Mouse (Mus musculus) adrenal gland, postnatal 0 days (tissue): ENCODE measurements around the gene Doxl2. TPM values are rescaled to one million over a fixed set of nuclear protein-coding genes. Genes with fewer than 3 reads are reported as not detected.

ENCODE experiments used
- polyA plus RNA-seq: library from polyadenylated mRNA; unstranded; fragments of >200 nt; fragmentation: Nextera tagmentation; extraction: Ambion mirVana; gene quantifications from 2 replicates; pipeline ENCODE4 v1.2.1, GENCODE M21; 2015

Doxl2 gene
- polyA plus RNA-seq: 0.20 and 0.33 TPM in 2 replicates

DNA sequence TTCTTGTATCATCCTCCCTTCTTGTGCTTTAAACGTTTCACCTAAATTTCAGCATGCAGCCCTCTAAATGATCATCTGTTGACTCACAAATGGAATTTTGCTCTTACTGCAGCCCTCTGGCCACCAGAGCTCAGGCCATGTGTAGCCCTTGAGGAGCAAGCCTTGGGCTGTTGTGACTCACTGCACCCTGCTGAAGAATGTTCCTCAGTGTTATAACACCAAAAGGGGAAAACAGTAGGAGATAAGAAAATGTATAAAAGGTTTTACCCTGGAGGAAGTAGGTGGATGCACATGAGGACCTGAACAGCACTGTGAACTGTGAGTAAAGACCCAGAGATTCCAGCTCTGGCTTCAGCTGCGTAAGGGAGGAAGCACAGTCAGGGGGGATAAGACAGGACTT lies at the start of gene Doxl2:
Gene Doxl2 (plus strand): TSS at position 301 of the 400 bp plus-strand sequence.

DNA sequence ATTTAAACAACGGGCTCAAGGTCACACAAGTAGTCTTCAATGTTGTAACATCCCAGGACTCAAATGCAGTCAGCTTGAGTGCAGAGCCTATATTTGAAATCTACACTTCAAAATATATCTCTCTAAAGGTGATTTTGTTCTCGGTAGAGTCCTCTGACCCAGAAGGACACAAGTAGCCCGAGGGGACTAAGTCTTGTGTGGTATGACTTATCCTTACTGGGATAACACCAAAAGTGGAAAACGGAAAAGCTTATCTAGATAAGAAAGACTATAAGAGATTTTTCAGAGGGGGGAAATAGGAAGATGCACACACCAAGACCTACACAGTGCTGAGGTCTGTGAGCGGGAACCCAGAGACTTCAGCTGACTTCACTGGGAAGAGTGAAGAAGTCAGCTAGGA lies 45.2 kb upstream of the Doxl2 start, which contains the start of gene 1600015I10Rik:
Gene 1600015I10Rik (plus strand): TSS at position 301 of the 400 bp plus-strand sequence.

DNA sequence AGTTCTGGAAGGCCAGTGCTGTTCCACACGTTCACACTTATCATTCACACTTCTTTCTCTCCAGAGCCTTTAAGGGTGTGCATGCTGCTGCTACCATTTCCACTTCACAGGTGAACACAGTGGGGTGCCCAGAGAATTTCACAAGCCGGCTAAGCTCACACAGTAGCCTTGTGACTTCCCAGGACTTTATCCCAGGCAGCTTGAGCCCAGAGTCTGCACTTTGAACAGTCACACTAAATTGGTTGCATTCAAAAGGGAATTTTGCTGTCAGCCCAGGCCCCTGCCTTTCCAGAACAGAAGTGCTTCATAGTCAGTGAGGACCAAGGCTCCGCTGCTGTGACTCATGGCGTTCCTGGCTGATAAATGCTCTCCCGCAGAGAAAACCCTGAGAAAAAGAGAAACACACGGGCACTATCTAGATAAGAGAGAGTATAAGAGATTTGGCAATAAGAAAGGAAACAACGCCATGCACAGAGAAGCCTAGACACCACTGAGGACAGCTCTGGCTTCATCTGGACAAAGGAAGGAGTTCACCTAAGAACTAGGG lies 11.8 kb downstream of the Doxl2 start, which contains the start of gene Svs1:
Gene Svs1 (plus strand): TSS at position 418 of the 547 bp plus-strand sequence.

Other genes with a start within 250 kb of the Doxl2 start
- gene Gimap1, start 235.9 kb upstream of the Doxl2 start, polyA plus RNA-seq: 7.9 and 12.5 TPM in 2 replicates
- 28.6 and 28.9 TPM in 2 replicates for gene Gimap5, start 228.8 kb upstream of the Doxl2 start, polyA plus RNA-seq
- gene Gimap3, start 204.1 kb upstream of the Doxl2 start, polyA plus RNA-seq: 0.22 and 0.25 TPM in 2 replicates
- gene Tmem176a, start 134.0 kb upstream of the Doxl2 start, polyA plus RNA-seq: 155 and 175 TPM in 2 replicates
- 390 and 420 TPM in 2 replicates for gene Tmem176b, start 133.5 kb upstream of the Doxl2 start, polyA plus RNA-seq
- gene Aoc1, start 102.1 kb upstream of the Doxl2 start, polyA plus RNA-seq: 0.20 and 0.29 TPM in 2 replicates
- not detected in 2 replicates for gene 1600015I10Rik, start 45.1 kb upstream of the Doxl2 start, polyA plus RNA-seq
- gene Svs1, start 11.9 kb downstream of the Doxl2 start, polyA plus RNA-seq: 0.27 and 0.95 TPM in 2 replicates
- gene Gpnmb, start 61.6 kb downstream of the Doxl2 start, polyA plus RNA-seq: 0.54 and 1.1 TPM in 2 replicates
- 218 and 332 TPM in 2 replicates for gene Malsu1, start 98.8 kb downstream of the Doxl2 start, polyA plus RNA-seq
- gene Igf2bp3, start 240.0 kb downstream of the Doxl2 start, polyA plus RNA-seq: 20.9 and 21.8 TPM in 2 replicates